Mouse (Mus musculus): ENCODE measurements at regions not wholly inside any gene's neighbourhood (a gene's known extent, or its start where the extent isn't known, plus 50 kb on each side); places are given as distances from the start of the nearest gene placed in this dataset.

- TF ChIP-seq POLR2A (IDR thresholded peaks at IDR 0.05; ENCODE audit: low read depth, low read length) (no peak), CTCF (IDR thresholded peaks at IDR 0.05; ENCODE audit: extremely low read depth, insufficient read depth, insufficient read length, insufficient replicate concordance) (no peak)
Observed at GRCm38 (mm10) chr10:97404076-97404787, 75.2 kb upstream of the Dcn start.
